Mouse (Mus musculus): ENCODE measurements around the gene Apeh. TPM values are rescaled to one million over a fixed set of nuclear protein-coding genes. Genes with fewer than 3 reads are reported as not detected.
"Not testable (repeated sequence)": the region's sequence is repeated elsewhere in the genome, so short reads cannot be mapped to it uniquely, and the experiment has no call there.

Apeh gene
- total RNA-seq (2015) (37.9 and 41.0 TPM in 2 replicates), total RNA-seq (2017) (56.9 and 61.8 TPM in 2 replicates)

GRCm38 (mm10) chr9:108094184-108094941 is at the start of gene Apeh:
TSS of gene Apeh (minus strand) at chr9:108094606.
- peak; percentile 93 for ATAC-seq (ENCODE audit: poor library complexity, severe bottlenecking)

- ATAC-seq (ENCODE audit: poor library complexity, severe bottlenecking), result no peak
These were observed 49.1 kb upstream of the Apeh start for GRCm38 (mm10) chr9:108143470-108143869.

- ATAC-seq (ENCODE audit: poor library complexity, severe bottlenecking), result no peak
These were observed 47.0 kb upstream of the Apeh start for GRCm38 (mm10) chr9:108141387-108141786.

- ATAC-seq (ENCODE audit: poor library complexity, severe bottlenecking), result no peak
These were observed 45.7 kb upstream of the Apeh start for GRCm38 (mm10) chr9:108139963-108140695.

GRCm38 (mm10) chr9:108139169-108139962 is 45.0 kb upstream of the Apeh start:
- no peak for ATAC-seq (ENCODE audit: poor library complexity, severe bottlenecking)

- no peak for ATAC-seq (ENCODE audit: poor library complexity, severe bottlenecking)
These were observed 43.7 kb upstream of the Apeh start for GRCm38 (mm10) chr9:108138118-108138517.

- ATAC-seq (ENCODE audit: poor library complexity, severe bottlenecking), result no peak
These were observed 43.1 kb upstream of the Apeh start for GRCm38 (mm10) chr9:108137523-108137922.

- no peak for ATAC-seq (ENCODE audit: poor library complexity, severe bottlenecking)
These were observed 42.6 kb upstream of the Apeh start for GRCm38 (mm10) chr9:108136930-108137462.

GRCm38 (mm10) chr9:108136225-108136624 is 41.8 kb upstream of the Apeh start:
- no peak; the same call in 1 of the 2 replicates for ATAC-seq (ENCODE audit: poor library complexity, severe bottlenecking)

- not testable (repeated sequence) for ATAC-seq (ENCODE audit: poor library complexity, severe bottlenecking)
These were observed 41.3 kb upstream of the Apeh start for GRCm38 (mm10) chr9:108135679-108136078.

- no peak for ATAC-seq (ENCODE audit: poor library complexity, severe bottlenecking)
These were observed 39.1 kb upstream of the Apeh start for GRCm38 (mm10) chr9:108133478-108133877.

GRCm38 (mm10) chr9:108132373-108132772 is 38.0 kb upstream of the Apeh start:
- ATAC-seq (ENCODE audit: poor library complexity, severe bottlenecking), result no peak

- ATAC-seq (ENCODE audit: poor library complexity, severe bottlenecking), result no peak
These were observed 37.1 kb upstream of the Apeh start for GRCm38 (mm10) chr9:108131502-108131901.

- ATAC-seq (ENCODE audit: poor library complexity, severe bottlenecking), result no peak
These were observed 34.9 kb upstream of the Apeh start for GRCm38 (mm10) chr9:108129042-108129948.

GRCm38 (mm10) chr9:108128248-108128647 is 33.8 kb upstream of the Apeh start:
- no peak for ATAC-seq (ENCODE audit: poor library complexity, severe bottlenecking)

GRCm38 (mm10) chr9:108126436-108127180 is 32.2 kb upstream of the Apeh start:
- no peak for ATAC-seq (ENCODE audit: poor library complexity, severe bottlenecking)

- ATAC-seq (ENCODE audit: poor library complexity, severe bottlenecking), result no peak
These were observed 31.3 kb upstream of the Apeh start for GRCm38 (mm10) chr9:108125731-108126130.

GRCm38 (mm10) chr9:108123916-108124315 is 29.5 kb upstream of the Apeh start:
- ATAC-seq (ENCODE audit: poor library complexity, severe bottlenecking), result no peak

Data from megakaryocyte, adult 5-6 weeks (primary cell).